Mouse (Mus musculus) frontal cortex, postnatal 10 days (tissue): ENCODE measurements around the gene Gm28374.

Experiments
- DNase-seq, 2 experiments: peaks; one replicate each; pipeline ENCODE4 v3.0.0; 2022; ENCODE audit warnings: low spot score in 2 of 2, mixed read lengths in 1 of 2

Gene Gm28374

DNA sequence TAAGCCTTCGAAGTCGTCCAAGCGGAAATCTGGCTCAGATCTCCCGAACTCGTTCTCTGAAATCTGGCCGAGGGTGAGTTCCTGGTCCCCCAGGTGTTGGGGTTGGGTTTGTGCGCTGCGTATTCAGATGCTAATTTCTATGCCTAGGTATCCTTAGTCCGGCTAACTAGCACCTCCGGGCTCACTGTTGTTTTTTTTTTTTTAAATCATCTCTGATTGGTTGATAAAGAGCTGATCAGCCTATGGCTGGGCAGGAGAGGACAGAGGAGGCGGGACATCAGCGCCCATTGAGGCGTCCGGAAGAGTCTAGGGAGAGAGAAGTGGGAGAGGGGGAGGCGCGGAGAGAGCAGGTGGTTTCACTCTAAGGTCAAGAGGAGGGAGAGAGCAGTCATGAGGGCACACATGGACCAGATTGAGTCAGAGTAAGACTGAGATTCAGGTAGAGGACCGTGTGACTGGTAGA is 3.4 kb upstream of the Gm28374 start:
- DNase-seq: peak in 1 of 2 experiments; percentile 48

DNA sequence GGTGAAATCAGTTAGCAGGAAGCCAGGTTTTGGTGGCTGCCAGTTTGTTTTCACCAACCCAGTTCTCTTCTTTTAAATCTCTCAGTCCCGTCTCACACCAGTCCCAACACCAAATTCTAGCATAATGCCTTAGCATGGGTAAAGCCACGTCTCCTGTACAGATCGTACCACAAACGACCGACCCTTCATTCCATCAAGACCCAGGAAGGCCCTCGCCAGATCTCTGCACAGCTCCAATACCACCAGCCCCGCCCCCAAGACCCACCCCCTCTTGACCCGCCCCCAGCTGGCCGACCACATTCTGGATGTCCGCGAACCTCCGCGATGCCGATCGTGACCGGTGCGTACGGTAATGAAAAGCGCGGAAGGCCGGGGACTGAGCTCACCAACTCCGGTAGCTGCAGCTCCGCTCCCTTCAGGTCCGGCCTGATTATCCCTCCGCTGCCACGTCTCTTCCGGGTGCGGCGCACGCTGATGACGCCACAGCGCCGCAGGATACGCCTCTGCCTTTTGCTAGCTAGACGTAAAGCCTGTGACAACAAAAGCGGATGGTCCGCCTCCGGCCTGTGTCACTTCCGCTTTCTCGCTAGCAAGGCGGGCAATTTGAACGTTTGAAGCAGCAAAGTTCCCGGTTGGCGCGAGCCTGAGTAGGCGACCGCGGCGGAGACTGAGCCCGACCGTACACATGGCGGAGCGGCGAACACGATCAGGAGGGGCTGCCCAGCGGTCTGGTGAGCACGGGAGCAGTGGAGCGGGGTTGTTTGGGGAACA is 2.6 kb upstream of the Gm28374 start, which contains the start of the genes Zfpl1 and Cdca5:
TSS of gene Zfpl1 (minus strand) at position 479 of the 771 bp plus-strand sequence.
TSS of gene Cdca5 (plus strand) at position 506 of the 771 bp plus-strand sequence.
- DNase-seq: peak; percentile 96 to 97

DNA sequence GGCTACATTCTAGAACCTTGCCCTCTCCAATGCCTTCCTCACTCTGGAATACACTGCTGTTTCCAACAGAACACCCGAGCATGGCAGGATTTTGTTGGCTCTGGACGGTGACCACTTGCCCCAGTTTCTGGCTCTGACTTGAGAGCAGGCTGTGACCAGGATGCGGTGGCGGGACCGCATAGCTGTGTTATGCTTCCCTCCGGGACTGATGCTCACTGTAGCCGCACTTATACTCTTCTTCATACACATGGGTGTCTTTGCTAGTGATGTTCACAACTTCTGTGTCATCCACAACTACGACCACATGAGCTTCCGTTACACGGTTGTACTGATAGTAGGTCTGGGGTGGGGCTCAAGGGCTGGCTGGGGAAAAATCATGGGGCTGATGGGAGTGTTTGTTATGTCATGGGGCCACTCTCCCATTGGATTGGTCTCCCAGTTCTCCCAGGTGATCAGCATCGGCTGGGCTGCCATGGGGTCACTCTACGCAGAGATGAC is 2.0 kb downstream of the Gm28374 start, which contains the start of gene Tmem262:
TSS of gene Tmem262 (plus strand) at position 51 of the 498 bp plus-strand sequence.
- no peak for DNase-seq

GRCm38 (mm10) chr19:6076564-6077393 is 5.3 kb downstream of the Gm28374 start, which contains the start of gene Vps51:
Vps51 (minus strand) TSS chr19:6077231.
- peak; percentile 75 to 82 for DNase-seq

DNA sequence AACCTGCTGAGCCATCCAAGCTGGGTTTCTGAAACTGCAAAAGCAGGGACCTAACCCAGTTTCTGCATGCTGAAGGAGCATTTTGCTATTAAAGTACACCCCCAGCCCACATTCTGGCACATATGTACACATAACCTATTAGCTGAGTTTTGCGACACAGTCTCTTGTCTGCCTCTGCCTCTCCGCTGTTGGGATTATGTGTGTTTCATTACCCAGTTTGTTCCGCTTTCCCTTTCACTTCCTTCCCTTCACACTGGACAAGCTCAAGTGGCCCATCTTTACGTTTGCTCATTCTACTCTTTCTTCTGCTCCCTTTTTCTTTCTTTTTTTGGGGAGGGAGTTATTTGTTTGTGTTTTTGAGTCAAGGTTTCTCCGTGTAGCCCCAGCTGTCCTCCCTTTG is 8.2 kb downstream of the Gm28374 start:
- no peak for DNase-seq

- DNase-seq: no peak
Measured at GRCm38 (mm10) chr19:6071261-6071660, 10.8 kb downstream of the Gm28374 start.

- no peak for DNase-seq
Measured at GRCm38 (mm10) chr19:6070571-6071250, 11.3 kb downstream of the Gm28374 start.

DNA sequence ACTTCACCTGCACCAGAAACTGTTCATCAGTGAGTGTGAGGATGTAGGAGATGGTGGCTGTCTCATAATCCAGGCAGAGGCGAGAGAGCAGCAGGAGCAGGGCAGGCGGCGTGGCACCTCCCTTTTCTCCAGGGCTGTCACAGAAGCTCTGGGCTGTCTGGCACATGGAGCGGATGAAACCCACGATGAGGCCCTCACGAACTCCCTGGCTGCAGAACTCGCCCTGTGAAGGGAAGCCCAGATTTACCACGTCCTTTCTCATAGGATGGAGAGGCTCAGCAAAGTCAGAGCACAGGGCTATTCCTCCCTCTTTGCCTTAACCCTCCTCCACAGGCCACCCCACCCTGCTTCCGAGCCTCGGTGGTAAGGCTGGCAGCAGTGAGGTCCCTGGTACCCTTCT is 12.2 kb downstream of the Gm28374 start:
- DNase-seq: no peak

GRCm38 (mm10) chr19:6068951-6069350 is 13.1 kb downstream of the Gm28374 start:
- DNase-seq: no peak

- DNase-seq: peak; percentile 88 to 90
Measured at GRCm38 (mm10) chr19:6067724-6068415, 14.2 kb downstream of the Gm28374 start, which contains the start of gene Tm7sf2. Tm7sf2 (minus strand) TSS chr19:6068373.

DNA sequence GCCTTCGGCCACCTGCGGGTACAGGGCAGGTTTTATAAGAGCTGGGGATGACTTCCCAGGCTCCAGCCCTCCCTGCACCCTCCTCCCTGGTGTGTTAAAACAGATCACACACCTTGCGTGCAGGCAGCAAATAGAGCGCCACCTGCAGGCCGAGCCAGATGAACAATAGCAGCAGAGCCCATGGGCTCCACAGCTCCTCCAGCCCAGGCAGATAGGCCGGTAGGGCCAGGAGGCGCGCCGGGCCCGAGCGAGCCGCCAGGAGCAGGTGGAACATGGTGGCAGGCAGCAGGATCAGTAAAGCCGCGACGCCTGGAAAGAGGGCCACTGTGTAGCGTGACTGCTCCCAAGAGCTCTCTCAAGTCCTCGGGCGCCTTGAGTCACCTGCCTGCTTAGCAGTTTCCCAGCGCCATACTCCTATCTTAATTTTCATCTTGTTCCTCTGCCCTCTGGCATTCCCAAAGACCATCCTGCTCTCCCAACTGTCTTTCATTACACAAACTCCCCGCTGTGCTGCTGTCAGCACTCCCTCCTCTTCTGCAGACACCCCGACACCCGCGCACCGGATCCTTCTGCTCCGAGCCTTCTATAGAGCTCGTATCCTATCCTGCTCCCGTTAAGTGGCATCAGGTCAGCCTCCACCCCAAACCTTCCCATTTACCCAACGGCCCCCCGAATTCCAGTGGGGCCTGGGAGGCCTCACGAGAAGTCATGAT is 14.9 kb downstream of the Gm28374 start:
- peak; percentile 73 to 83 for DNase-seq

GRCm38 (mm10) chr19:6066571-6066970 is 15.5 kb downstream of the Gm28374 start:
- DNase-seq: no peak

DNA sequence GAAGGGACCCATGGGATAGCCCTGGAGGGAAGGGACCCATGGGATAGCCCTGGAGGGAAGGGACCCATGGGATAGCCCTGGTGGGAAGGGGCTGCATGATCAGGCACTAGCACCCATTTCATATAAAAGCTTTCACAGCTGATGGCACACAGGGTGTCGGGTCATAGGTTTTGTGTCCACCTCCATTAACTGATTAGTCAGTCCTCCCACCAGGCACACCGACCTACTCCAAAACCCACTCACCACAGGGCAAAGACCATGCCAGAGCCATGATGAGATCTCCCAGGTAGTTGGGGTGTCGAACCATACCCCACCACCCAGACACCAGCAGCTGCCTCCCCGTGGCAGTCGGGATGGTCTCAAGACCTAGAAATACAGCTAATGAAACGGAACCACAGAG is 19.0 kb downstream of the Gm28374 start:
- DNase-seq: no peak

DNA sequence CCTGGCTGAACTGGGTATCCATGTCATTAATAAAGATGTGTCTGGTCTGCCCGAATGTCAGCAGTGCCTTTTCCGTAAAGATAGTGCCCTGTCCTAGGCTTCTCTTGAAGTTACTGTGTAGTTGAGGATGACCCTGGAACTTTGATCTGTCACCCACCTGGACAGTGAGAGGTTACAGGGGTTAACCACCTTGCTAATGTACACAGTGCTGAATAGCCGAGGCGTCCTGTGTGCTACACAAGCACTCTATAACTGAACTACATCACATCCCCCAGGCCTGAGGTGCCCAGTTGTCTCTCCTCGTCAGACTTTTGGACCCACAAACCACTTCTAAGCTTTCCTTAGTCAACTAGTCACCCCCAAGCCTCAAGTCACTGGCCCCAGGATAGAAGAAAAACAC is 19.6 kb downstream of the Gm28374 start:
- DNase-seq: no peak

GRCm38 (mm10) chr19:6061641-6062302 is 20.3 kb downstream of the Gm28374 start:
- DNase-seq: peak in 1 of 2 experiments; percentile 53

- DNase-seq: peak; percentile 91 to 93
Measured at GRCm38 (mm10) chr19:6061021-6061533, 21.0 kb downstream of the Gm28374 start, which contains the start of gene Znhit2. Znhit2 (plus strand) TSS chr19:6061192.

DNA sequence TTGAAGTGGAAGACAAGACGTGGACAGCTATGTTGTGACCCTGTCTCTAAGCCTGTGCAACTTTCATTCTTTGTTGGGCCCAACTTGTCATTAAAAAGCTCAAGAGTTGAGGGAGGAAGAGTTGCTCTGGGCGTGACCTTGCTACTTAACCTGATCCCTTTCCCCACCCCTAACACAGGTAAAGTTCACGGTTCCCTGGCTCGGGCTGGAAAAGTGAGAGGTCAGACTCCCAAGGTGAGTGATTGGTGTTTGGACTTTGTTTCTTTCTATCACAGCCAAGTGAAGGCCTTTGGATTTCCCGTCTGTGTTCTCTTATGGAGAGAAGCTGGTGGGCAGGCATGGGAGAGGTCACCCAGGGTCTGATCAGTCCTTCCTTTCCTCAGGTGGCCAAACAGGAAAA is 23.1 kb downstream of the Gm28374 start:
- no peak for DNase-seq

DNA sequence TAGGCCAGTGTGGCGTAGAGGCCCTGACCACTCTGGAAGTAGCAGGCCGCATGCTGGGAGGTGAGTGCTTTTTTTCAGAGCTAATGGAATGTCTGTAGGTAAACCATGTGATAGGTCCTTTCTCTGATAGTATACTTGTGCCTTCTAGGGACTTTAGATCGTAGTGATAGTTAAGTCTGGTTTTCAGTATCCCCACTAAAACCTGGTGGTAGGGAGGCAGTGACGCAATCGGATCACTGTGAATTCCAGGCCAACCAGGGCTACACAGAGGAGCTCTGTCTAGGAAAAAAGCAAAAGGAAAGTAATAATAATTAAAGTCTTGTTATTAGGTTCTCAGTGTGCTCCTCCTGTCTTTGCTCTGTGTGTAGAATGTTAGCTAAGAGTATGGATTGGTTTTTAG is 23.5 kb downstream of the Gm28374 start:
- no peak for DNase-seq
